Mouse (Mus musculus) lung, postnatal 4 days (tissue): ENCODE results near the gene Fam53b.

Experiments used
- DNase-seq, 2 experiments: peaks; one replicate each; pipeline ENCODE4 v3.0.0; 2021

Fam53b gene

DNA sequence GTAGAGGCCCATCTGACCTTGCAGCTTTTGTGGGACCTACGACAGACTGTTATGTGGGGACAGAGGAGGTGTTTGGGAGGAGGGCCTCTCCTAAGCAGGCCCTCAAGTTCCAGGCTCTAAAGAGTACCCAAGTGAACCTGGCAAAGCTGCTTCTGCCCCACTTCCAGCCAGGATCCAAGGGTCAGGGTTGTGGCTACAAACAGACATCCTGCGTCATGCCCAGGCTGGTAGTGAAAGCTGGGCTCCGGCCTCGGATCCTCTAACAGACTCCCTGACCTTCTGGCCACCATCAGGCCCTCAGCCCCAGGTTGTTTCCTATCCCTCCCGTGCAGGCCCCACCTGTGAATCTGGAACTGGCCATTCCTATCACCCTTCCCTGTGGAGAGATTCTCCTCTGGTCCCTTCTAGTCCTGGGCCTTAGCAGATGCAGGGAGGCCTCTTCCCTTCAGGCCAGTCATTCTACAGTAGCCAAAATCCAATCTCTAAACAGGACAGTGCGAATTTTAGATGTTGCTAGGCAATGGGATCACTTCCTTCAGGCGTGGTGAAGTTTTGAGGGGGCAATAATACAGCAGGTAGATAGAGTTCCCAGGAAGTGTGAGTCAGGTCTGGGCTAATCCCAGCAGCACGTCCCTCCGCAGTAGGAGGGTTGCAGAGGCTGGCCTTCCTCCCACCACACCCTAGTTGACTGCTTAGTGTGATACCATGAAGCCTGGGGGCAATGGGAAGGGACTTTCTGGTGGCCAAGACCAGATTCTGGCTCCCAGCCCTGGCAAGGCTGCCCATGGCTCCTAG is 110.0 kb downstream of the Fam53b start:
- no peak for DNase-seq

DNA sequence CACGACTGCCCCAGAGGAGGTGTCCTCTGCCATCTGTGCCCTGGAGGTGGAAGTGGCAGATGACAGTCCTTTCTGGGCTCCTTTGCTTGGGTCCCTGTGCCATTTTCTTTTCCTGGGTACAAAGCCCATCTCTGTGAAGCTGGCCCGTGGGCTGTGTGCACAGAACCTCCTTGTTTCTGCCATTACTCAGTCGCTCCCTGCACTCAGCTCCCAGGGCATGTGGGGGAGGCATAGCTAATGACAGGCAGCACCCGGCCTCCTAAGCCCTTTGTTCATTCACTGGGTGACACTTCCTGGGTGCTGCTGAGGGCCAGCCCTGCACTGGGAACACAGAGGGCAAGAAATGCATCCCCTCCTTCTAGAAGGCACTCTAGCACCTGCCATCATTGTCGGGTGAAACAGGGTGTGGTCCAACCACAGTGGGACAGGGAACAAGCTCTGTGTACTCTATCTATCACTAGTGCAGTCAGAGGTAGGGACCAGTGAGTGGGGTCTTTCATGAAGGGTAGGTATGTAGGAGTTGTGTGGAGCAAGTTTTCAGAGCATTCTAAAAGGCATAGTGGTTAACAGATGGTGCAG is 111.1 kb downstream of the Fam53b start:
- no peak for DNase-seq

DNA sequence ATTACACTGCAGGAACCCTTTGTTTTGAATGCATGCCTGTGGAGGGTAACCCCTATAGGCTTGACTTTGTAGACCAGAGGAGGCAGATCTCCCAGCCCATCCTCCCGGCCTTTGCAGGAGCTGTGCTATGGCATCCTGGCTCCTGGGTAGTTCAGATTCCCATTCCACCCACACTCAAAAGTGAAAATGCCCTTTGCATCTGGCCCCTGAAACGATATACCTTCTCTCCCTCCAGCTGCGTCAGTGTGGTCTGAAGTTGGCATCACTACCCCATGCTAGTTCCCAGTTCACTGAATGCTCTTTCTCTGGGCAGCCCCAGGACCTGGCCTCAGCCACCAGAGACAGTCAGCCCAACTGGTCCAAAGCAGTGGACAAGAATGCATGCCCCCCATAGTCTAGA is 111.7 kb downstream of the Fam53b start:
- DNase-seq: no peak

DNA sequence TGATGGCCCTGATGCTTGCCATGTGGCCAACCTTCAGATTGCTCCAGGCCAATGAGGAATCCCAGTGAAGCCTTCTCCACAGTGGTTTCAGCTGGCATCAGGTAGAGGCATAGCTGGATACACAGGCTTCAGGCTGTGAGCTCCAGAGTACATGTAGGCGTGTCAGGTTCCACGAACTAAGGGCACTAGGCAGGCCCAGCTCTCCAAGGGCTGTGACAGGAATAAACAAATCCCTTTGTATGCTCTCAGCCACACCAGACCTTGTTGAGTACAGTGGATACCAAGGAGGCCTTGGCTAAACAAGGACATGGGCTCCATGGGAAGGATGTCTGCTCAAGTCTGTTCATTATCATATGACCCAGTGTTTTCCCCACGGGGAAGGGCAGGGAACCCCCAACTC is 112.3 kb downstream of the Fam53b start:
- DNase-seq: peak in 1 of 2 experiments; percentile 46

DNA sequence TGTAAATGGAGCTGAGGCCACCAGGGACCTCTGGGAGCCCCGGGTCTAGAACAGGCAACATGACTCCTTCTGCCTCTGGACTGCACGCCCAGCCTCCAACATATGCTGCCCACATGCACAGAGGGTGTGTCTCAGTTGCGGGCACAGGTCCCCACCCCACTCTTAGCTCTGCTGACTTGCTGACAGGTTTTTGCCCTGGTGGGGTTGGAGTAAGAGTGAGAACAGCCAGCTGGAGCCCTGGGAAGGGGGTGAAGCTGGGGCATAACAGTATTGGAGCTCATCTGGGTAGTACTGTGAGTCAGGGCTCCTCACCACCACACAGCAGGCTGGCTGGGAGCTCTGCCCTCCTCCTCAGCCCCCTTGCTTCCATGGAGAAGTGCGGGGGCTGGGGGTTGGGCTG is 113.6 kb downstream of the Fam53b start:
- peak in 1 of 2 experiments; percentile 29 for DNase-seq

DNA sequence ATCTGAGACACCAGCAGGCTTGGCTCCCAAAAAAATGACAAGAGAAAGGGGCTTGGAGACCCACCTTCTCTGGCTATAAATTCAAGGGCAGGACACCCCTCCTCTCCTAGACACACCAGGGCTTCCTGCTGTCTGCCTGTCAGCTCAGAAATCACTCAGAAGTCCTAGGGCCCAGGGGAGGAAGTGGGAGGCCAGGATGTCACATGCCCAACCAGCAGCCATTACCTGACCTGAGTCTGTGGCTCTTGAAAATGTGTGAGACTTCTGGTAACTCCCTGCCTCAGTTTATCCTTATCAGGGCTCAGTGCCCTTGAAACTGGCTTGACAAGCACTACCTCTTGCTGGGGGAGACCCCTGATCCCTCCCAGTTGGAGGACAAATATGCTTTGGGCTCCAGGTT is 114.0 kb downstream of the Fam53b start:
- no peak for DNase-seq

DNA sequence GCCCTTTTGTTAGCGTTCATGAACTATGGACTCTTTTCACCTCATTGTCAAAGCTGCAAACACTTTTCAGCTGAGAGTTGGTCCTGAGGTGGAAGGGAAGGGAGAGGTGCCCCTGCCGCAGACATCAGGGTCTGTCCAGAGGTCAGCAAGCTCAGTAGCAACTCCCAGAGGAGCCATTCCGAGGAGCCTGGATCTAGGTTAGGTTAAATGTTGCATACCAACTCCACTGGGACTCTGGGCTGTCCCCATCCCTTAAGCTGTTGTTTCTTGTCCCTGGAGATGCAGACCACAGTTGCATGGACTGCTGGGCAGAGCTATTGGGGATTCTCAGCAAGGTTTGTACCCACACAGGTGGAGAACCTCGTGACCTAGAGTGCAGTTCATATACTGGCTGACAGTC is 114.5 kb downstream of the Fam53b start:
- DNase-seq: no peak

DNA sequence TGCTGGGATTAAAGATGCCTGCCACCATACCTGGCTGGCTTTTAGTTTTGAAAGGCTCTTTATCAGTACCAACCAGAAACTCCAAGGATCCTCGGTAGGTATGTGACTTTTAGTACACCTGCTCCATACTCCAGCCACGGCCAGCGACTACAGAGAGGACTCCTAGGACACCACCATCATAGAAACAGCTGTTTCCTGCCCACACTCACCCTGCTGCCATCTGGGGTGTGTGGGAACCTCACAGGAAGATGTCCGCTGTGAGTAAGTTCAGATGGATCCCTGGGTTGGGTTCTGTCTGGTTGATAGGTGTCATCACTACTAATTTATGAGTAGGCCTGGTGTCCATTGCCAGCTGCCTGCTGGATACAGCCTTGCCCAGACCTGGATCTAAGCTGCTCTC is 114.9 kb downstream of the Fam53b start:
- no peak for DNase-seq

DNA sequence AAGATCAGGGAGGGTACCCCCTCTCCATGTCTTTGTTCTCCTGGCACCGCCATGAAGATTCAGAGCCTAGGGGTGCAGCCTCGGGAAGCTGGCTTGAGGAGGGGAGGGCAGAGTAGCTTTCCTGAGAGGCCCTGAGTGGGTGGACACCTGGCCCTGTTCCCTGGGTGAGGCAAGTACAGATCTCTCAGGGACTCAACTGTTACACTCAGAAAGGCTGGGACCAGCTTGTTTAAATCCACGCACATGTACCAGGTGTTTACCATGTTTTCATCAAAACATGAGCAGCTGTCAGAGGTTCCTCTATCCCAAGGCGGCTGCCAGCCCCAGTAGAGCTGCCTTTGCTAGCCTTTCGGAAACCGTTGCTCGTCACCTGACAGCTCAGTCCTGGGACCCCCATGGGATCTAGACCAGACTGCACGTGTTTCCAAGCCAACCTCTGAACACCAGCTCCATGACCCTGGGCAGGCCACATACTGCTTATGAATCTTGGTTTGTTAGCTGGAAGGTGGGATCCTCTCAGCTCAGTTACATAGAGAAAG is 116.4 kb downstream of the Fam53b start:
- peak in 1 of 2 experiments; percentile 25 for DNase-seq

DNA sequence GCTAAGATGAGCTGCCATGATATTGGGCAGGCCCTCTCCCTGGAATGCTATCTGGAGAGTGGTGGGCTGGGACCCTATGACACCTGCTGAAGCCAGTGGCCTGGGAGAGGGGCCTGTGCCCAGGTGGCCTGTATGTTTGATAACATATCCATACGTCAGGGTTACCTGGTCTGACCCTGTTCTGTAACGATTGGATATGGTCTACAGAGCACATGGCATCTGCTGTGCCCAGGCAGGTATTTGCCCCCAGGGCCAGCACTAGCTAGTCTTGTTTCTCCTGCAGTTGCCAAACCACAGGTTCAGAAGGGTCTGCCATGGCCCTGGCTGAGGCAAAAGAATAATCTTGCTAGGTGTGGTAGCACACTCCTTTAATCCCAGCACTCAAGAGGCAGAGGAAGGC is 120.1 kb downstream of the Fam53b start:
- DNase-seq: no peak

DNA sequence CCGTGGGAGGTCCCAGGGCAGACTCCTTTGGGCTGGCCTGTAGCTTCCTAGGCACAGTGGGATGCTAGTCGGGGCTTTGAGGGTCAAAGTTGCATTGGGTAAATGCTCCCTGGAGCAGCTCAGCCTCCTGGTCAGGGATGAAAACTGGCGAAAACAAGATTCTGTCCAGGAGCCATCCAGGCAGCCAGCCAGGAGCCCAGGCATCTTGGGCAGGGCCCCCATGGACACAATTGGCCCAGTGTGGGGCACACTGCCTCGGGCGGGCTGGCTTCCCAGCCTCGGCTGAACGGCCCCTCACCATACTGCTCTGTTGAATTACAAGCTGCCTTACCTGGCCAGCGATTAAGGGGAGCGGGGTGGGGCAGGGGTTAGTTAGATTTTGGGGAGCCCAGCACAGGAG is 121.0 kb downstream of the Fam53b start:
- DNase-seq: no peak

DNA sequence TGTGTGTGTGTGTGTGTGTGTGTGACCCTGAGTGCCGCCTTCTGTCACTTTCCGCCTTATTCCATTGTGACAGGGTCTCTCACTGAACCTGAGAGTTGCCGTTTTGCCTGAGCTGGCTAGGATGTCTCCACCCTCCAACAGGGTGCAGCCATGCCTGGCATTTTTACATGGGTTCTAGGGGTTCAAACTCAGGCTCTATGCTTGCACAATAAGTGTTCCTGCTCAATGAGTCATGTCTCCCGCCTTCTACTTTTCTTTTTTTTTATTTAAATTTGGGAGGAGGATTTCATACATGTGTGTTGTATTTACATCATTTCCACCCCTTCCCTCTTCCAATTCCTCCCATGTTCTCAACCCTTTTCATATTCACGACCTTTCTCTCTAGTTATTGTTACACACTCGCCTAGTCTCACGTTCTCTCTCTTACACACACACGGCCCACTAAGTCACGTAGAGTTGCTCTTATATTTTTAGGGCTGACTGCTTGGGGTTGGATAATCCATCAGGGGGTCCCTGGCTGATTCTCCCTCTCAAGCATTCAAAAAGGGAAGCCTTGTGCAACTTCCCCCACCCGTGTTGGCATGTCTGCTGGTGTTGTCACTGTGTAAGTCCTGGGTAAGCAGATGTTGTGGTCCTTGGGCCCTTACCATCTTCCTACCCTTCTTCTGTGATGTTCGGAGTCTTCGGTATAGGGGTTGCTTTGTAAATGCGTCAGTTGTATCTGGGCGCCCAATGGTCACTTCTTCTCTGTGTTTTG is 122.8 kb downstream of the Fam53b start:
- DNase-seq: no peak

DNA sequence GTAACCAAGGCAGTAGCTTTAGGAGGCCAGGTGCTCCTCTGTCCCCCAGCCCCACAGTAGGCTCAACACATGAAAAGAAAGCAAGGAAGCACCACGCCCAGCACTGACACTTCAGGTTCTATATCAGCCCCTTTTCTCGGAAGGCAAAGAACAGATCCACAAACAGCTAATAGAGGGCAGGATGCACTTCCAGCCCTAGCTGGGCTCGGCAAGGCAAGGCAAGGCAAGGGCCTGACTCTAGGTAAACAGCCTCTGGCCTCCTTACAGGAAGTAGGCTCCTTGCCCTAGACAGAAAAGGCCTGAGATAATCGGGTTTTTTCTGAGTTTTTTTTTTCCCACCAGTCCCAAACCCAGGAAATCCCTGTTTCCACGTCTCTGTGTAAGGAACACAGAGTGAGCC is 124.0 kb downstream of the Fam53b start:
- no peak for DNase-seq

DNA sequence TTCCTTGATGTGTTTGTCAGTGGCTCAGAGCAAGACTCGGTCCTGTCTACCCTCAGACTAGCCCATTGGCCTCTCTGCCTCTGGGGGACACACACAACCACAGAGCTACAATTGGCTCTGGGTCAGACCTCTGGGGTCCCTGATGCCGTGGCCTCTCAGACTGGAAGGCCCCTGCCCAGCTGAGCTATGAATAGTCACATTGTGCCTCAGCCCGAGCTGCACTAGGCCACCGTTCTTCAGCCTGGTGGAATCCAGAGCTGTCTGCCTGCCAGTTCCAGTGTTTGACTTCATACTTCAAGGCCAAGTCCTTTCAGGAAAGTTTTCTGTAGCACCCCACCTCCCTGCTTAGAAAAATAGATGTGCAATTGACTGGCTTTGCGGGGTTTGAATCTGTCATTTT is 125.0 kb downstream of the Fam53b start:
- DNase-seq: peak; percentile 30 to 60

DNA sequence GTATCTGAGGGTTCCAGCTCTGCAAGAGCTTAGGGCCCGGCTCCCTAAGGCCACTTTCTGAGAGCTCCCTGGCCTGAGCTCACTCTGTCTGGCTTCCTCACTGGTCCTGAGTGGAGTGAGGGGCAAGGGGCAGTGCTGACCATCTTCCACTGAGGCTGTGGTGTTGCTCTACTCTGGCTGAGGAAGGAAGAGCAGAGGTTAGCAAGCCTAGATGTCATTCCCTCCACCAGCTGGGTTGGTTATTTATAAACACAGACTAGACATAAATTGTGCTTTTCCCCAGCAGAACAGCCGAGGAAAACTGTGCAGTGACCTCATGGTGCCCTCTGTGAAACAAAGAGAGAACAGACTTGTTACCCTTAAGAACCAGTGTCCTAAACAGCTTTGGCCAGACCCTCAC is 125.8 kb downstream of the Fam53b start:
- DNase-seq: no peak

DNA sequence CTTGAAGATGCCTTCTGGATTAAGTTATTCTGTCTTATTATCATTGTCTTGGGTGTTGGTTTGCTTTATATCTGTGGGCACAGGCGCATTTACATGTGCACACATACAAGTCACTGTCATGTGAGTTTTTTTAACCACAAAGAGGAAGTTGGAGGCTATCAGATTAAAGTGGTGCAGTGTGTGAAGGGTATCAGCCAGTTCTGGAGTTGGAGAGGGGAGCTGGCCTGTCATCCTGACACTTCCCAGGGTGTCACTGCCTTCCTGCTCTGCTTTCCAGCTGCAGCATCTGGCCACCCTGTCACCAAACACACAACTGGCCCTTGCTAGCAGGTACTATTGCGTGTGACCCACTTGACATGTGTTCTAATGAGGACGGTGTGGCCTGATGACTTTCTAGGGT is 127.2 kb downstream of the Fam53b start:
- DNase-seq: no peak

DNA sequence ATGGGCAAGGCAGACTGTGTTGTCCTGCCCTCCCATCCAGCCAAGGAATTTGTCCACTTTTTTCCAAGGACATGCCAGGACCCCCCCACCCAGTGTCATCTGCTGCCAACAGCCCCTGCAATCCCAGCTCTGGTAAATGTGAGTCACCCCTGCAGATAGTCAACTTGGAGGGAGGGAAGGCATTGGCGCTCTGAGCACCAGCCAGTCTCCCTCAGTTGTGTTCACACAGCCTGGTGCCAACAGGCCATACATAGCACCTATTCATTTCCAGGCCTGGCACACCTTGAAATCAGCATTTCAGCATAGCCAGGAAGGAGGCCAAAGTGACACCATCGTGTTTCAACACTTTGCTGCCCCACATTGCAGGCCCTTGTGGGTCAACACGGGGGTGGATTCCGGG is 129.8 kb downstream of the Fam53b start:
- DNase-seq: no peak

DNA sequence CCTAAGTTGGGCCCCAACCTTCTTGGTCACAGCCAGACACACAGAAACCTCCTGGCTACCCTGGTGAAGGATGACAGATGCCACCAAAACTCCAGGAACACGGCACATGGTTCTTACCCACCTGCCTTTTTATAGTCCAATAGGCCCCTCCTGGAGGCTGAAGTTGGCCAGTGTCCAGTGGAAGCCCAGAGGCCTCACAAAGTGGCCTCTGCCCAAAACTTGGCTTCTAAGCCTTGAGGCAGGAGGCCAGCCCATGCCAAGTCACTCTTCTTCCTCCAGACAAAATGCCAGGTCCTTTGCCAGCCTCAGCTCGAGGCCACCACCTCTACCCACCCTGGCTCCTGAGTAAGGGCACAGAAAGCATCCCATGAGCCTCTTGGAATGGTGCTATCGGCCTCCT is 130.8 kb downstream of the Fam53b start:
- DNase-seq: no peak

DNA sequence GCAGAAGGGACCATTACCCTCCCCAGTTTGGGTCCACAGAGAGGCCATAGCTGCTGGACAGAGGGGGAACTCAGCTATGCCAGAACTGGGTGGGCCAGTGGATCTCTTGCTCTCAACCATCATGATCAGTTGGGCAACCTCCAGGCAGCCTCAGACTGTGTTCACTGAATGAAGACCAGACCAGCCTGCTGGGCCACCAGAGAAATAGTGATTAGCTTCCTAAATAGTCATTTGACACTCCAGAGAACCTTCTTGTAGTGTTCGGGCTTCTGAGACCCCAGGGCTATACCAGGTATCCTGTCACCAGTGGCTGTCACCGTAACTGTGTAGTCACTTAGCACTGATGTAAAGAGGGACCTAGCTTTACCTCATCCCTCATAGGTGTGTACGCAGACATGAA is 131.3 kb downstream of the Fam53b start:
- no peak for DNase-seq

DNA sequence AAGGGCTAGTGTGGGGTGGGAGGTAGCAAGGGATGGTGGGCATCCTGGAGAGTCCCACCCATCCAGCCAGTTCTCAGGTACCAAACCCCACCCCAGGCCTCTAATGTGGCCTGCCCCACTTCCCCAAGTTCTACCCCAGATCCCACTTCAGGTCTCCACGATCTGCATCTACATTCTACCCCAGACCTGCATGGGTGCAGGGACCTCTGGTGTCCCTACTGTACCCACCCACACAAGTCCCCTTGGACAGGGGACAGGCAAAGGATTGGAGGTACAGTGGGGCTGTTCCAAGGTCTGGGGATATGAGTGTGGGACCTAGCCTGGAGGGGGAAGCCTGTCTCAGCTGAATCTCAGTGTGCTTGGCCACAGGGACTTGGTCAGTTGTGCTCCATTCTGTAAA is 131.9 kb downstream of the Fam53b start:
- no peak for DNase-seq

DNA sequence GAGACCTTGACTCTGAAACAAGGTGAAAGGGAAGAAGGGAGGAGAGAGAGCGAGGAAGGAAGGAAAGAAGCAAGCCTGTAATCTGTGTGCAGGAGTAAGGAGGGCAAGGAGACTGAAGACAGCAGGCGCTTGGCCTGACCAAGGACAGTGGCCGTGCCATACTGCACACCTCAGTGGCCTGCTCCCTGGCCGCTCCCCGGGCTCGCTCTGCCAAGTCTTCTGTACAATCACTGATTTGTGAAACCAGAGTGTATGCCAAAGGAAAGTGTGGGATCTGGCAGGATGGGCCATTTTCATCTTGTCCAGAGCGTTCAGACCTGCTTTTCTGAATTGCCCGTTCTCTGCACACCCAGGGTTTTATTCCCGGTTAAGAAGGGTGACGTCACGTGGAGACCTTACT is 132.4 kb downstream of the Fam53b start:
- DNase-seq: no peak

DNA sequence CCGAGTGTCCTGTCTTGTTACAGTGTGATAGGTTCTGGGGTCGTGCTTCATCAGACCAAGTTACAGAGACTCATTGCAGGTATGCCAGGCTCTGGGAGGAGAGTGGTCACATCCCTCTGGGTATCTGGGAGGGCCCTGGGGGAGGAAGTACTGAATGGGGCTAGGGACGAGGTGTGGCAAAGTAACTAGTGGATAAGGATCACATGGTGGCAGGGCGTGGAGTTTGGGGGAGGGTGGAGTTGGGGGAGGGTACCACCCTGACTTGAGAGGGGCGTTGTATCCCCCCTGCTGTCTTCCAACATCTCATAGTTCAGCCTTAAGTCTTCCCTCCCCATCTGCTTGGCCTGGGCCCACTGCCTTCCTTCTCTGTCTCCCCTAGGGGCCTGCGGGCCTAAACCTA is 134.1 kb downstream of the Fam53b start:
- DNase-seq: no peak

DNA sequence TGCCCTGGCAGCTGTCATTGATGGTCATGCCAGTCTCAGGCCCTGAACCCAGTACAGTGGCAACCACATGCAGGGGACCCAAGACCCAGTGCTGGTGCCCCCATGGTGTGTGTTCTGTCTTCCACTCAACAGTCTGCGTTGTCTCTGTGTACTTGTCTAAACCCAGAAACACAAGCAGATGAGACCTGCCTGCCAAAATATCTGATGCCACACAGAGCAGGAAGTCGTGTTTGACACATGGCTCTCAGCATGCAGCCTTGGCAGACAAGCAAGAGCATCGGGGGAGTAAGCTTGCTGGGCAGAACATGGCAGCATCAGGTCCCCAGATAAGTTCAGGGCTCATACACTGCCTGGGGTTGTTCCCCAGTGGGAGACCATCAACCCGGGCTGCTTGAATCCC is 134.6 kb downstream of the Fam53b start:
- DNase-seq: no peak

DNA sequence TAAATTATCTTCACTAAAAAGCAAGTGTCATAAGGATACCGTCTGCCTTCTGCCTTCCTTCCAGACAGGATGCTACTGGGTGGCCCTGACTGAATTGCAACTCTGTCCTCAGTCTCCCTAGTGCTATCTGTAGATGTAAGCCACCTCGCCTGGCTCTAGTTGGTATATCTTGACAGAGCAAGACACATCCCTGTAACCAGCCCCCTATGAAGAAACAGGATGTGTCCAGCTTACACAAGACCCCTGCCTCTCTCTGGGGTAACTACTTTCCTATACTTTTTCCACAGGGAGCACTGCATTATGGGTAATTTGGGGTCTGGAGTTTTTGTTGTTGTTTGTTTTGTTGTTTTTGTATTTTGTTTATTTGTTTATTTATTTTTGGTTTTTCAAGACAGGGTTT is 137.8 kb downstream of the Fam53b start:
- DNase-seq: no peak
